Mouse (Mus musculus) MEL (cell line): ENCODE measurements around the gene Fxyd5. TPM values are rescaled to one million over a fixed set of nuclear protein-coding genes. Genes with fewer than 3 reads are reported as not detected.
A peak's percentile ranks its signal among the peaks of the same experiment; 100 is the strongest.

Experiments
- DNase-seq: peaks from one replicate; pipeline ENCODE4 v3.0.0; 2011; ENCODE audit warnings: low read depth, low spot score
- H3K27ac ChIP-seq: 2 replicates; pipeline ENCODE4 v1.5.1; 2012; ENCODE audit warnings: low read depth, mild to moderate bottlenecking, control low read depth, low read length, moderate library complexity; ENCODE audit not compliant: control insufficient read depth
- H3K27me3 ChIP-seq, 2 experiments: fragments of 150-350 bp in 1 of 2; sonication (generic) in 1 of 2; 2 replicates each; pipeline ENCODE4 v1.6.1; 2012; ENCODE audit warnings: low read length in 2 of 2, mild to moderate bottlenecking in 2 of 2, improper control_type of control experiment in 1 of 2, moderate library complexity in 1 of 2; ENCODE audit not compliant: insufficient read depth in 2 of 2, control insufficient read depth in 1 of 2
- H3K36me3 ChIP-seq, 2 experiments: 2 replicates each; pipeline ENCODE4 v1.6.1; 2012 to 2014; ENCODE audit warnings: low read length in 2 of 2, improper control_type of control experiment in 1 of 2, inconsistent platforms in 1 of 2, mild to moderate bottlenecking in 1 of 2; ENCODE audit not compliant: insufficient read depth in 2 of 2, control insufficient read depth in 1 of 2
- H3K4me1 ChIP-seq, 2 experiments: fragments of 150-350 bp in 1 of 2; sonication (generic) in 1 of 2; 2 replicates each; pipeline ENCODE4 v1.6.1; 2012; ENCODE audit warnings: low read length in 2 of 2, improper control_type of control experiment in 1 of 2, mild to moderate bottlenecking in 1 of 2; ENCODE audit not compliant: insufficient read depth in 2 of 2, control insufficient read depth in 1 of 2
- H3K4me3 ChIP-seq, 2 experiments: fragments of 150-350 bp in 1 of 2; sonication (generic) in 1 of 2; 2 replicates each; pipeline ENCODE4 v1.5.1; 2012; ENCODE audit warnings: low read depth in 2 of 2, low read length in 2 of 2, mild to moderate bottlenecking in 2 of 2, moderate library complexity in 2 of 2, control low read depth in 1 of 2, improper control_type of control experiment in 1 of 2; ENCODE audit not compliant: control insufficient read depth in 1 of 2, insufficient read depth in 1 of 2
- H3K79me2 ChIP-seq: 2 replicates; pipeline ENCODE4 v1.6.1; 2012; ENCODE audit warnings: mild to moderate bottlenecking, low read length, moderate library complexity; ENCODE audit not compliant: control insufficient read depth, poor library complexity, insufficient read depth
- H3K9ac ChIP-seq: 2 replicates; pipeline ENCODE4 v1.6.1; 2012; ENCODE audit warnings: low read depth, mild to moderate bottlenecking, control low read depth, low read length, moderate library complexity; ENCODE audit not compliant: control insufficient read depth, poor library complexity, severe bottlenecking
- H3K9me3 ChIP-seq: fragments of 150-350 bp; sonication (generic); replicated peaks from 2 replicates; pipeline ENCODE4 v1.6.1; 2012; ENCODE audit warnings: mild to moderate bottlenecking, low read length, improper control_type of control experiment, moderate library complexity; ENCODE audit not compliant: insufficient read depth
- ELF1 ChIP-seq: IDR thresholded peaks from 2 replicates; pipeline ENCODE4 v1.6.1; 2014; ENCODE audit warnings: low read depth, mild to moderate bottlenecking, inconsistent platforms, low read length, improper control_type of control experiment, moderate library complexity
- GABPA ChIP-seq: IDR thresholded peaks from 2 replicates; pipeline ENCODE4 v1.6.1; 2012; ENCODE audit warnings: low read depth, mild to moderate bottlenecking, inconsistent platforms, low read length, improper control_type of control experiment, moderate library complexity
- HCFC1 ChIP-seq: IDR thresholded peaks from 2 replicates; pipeline ENCODE4 v1.6.1; 2012; ENCODE audit warnings: low read depth, mild to moderate bottlenecking, inconsistent platforms, low read length, improper control_type of control experiment, moderate library complexity
- MAFK ChIP-seq: IDR thresholded peaks from 2 replicates; pipeline ENCODE4 v1.6.1; 2011; ENCODE audit warnings: low read depth, mild to moderate bottlenecking, low read length, improper control_type of control experiment, borderline replicate concordance
- POLR2AphosphoS5 ChIP-seq: IDR thresholded peaks from 2 replicates; pipeline ENCODE4 v1.6.1; 2012; ENCODE audit warnings: low read depth, borderline replicate concordance, mild to moderate bottlenecking, inconsistent platforms, low read length, moderate library complexity, mixed read lengths
- TCF12 ChIP-seq: IDR thresholded peaks from 2 replicates; pipeline ENCODE4 v1.6.1; 2014; ENCODE audit warnings: low read depth, mild to moderate bottlenecking, inconsistent platforms, low read length, improper control_type of control experiment, moderate library complexity
- USF2 ChIP-seq, 2 experiments: IDR thresholded peaks; 2 replicates each; pipeline ENCODE4 v1.6.1; 2011 to 2012; ENCODE audit warnings: improper control_type of control experiment in 2 of 2, low read length in 2 of 2, borderline replicate concordance in 1 of 2, inconsistent platforms in 1 of 2, low read depth in 1 of 2, mild to moderate bottlenecking in 1 of 2; ENCODE audit not compliant: insufficient read depth in 1 of 2
- ZNF384 ChIP-seq: IDR thresholded peaks from 2 replicates; pipeline ENCODE4 v1.6.1; 2012; ENCODE audit warnings: low read depth, mild to moderate bottlenecking, inconsistent platforms, low read length, improper control_type of control experiment
- polyA plus RNA-seq, 2 experiments: library from polyadenylated mRNA; stranded (reverse) in 1 of 2; unstranded in 1 of 2; fragments of >175 nt in 1 of 2; fragments of >200 nt in 1 of 2; gene quantifications; 2 replicates each; pipeline versions ENCODE4 v1.2.1 to v1.2.4; 2012; ENCODE audit warnings: low replicate concordance in 2 of 2, low read depth in 1 of 2; ENCODE audit not compliant: insufficient read length in 2 of 2, insufficient read depth in 1 of 2, missing spikeins in 1 of 2
- total RNA-seq: library from RNA; depleted of rRNA; stranded (reverse); fragments of 300-350 nt; gene quantifications from 2 replicates; pipeline ENCODE4 v1.2.3, GENCODE M21; 2012

Fxyd5 gene
- total and polyA plus RNA-seq, 3 experiments, result 39.4 to 57.5 TPM; not detected in 1

DNA sequence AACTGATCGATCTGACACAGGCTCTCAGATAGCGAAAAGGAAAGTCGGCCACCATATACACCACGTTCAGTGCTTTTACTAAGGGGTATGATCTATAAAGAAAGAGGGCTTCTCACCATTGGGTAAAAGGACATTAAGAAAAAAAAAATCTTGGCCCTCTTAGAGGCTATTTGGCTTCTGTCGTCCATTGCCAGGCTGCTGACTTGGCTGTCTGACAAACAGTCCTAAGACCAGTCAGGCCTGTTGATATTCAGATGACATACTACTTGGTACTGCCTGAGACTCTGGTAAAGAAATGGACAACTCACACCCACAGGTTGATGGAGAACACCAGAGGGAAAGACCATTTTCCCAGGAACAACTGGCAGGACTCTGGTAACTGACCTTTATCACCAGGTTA lies 29.3 kb downstream of the Fxyd5 start:
- TF ChIP-seq MAFK (no peak), TCF12 (no peak)

DNA sequence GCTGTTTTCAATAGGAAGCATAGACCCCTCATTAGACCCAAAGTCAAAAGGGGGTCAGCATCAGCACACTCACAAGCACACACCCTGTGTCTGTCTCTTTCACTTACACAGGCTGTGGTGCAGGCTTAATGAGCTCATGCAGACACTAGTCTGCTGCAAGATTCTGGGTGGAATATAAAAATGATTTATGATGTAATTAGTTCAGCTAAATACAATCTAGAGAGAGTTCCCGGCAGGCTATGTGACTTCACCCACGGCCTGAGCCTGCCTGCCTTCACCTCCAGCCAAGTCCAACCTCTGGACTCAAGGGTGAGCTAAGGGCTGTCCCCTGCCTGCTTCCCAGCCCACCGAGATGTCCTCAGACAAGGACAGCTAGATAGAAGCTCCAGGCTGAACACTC lies 33.4 kb downstream of the Fxyd5 start:
- no peak overlapping the region for H3K27ac ChIP-seq

More for the DNA sequence above, 29.3 kb downstream of the Fxyd5 start:
- Histone ChIP-seq H3K79me2 (no peaks in the 10 kb centered on the region), H3K36me3 (peaks cover 0 to 2% of the 10 kb centered on the region in 2 experiments; a peak in 1 of 4 replicates), H3K4me1 (peaks cover 0 to 15% of the 10 kb centered on the region in 2 experiments; a peak in 2 of 4 replicates), H3K27ac (no peak overlapping the region), H3K9me3 (no peaks in the 10 kb centered on the region), H3K9ac (no peak overlapping the region), H3K27me3 (no peaks in the 10 kb centered on the region), H3K4me3 (no peak overlapping the region)
- no peak for DNase-seq

GRCm38 (mm10) chr7:31008175-31008574 lies 34.1 kb downstream of the Fxyd5 start:
- H3K4me1 ChIP-seq, result peaks cover 0 to 17% of the 10 kb centered on the region in 2 experiments; a peak in 2 of 4 replicates
- no peaks in the 10 kb centered on the region for H3K9me3 ChIP-seq

More for the DNA sequence above, 33.4 kb downstream of the Fxyd5 start:
- H3K9ac ChIP-seq, result no peak overlapping the region
- peaks cover 0 to 2% of the 10 kb centered on the region in 2 experiments; a peak in 1 of 4 replicates for H3K36me3 ChIP-seq
- H3K4me1 ChIP-seq, result peaks cover 0 to 15% of the 10 kb centered on the region in 2 experiments; a peak in 2 of 4 replicates
- no peak overlapping the region for H3K4me3 ChIP-seq
- TF ChIP-seq MAFK, result no peak
- no peak for TF ChIP-seq ZNF384
- no peak for TF ChIP-seq HCFC1
- TF ChIP-seq ELF1, result no peak
- TF ChIP-seq POLR2AphosphoS5, result no peak
- TF ChIP-seq GABPA, result no peak
- no peaks in the 10 kb centered on the region for H3K9me3 ChIP-seq
- DNase-seq, result no peak
- H3K79me2 ChIP-seq, result no peaks in the 10 kb centered on the region
- H3K27me3 ChIP-seq, result no peaks in the 10 kb centered on the region

More at GRCm38 (mm10) chr7:31008175-31008574, 34.1 kb downstream of the Fxyd5 start:
- TF ChIP-seq POLR2AphosphoS5 (no peak), USF2 (IDR thresholded peaks at IDR 0.05; ENCODE audit: borderline replicate concordance in 1 of 2, insufficient read depth in 1 of 2, low read depth in 1 of 2, low read length in 2 of 2) (no peak)
- peak; percentile 27 for DNase-seq
- no peak overlapping the region for H3K27ac ChIP-seq
- no peak overlapping the region for H3K4me3 ChIP-seq
- no peaks in the 10 kb centered on the region for H3K79me2 ChIP-seq
- peaks cover 0 to 4% of the 10 kb centered on the region in 2 experiments; a peak in 2 of 4 replicates for H3K36me3 ChIP-seq
- H3K27me3 ChIP-seq, result no peaks in the 10 kb centered on the region
- no peak overlapping the region for H3K9ac ChIP-seq
